Mouse (Mus musculus): ENCODE data around the gene Ccdc151. TPM values are rescaled to one million over a fixed set of nuclear protein-coding genes. Genes with fewer than 3 reads are reported as not detected.

Ccdc151 gene
- polyA plus RNA-seq, 2 experiments: 0.02 TPM; not detected in 1

- H3K9ac ChIP-seq (replicated peaks): peak overlapping the region; percentile 99
- peak overlapping the region; percentile 71 for H3K4me2 ChIP-seq (ENCODE audit: low read depth)
- H3K27ac ChIP-seq: peak overlapping the region; percentile 95
- TF ChIP-seq EP300 (IDR thresholded peaks at IDR 0.05; ENCODE audit: low read depth): peak; percentile 94
- TF ChIP-seq CTCF (IDR thresholded peaks at IDR 0.05; ENCODE audit: low read depth): peak; percentile 57
- under 1% methylated on average over 34 of the region's 34 CpGs for WGBS (ENCODE audit: insufficient replicate concordance)
- H3K4me1 ChIP-seq (replicated peaks; ENCODE audit: control insufficient read depth in 2 of 2, insufficient read depth in 2 of 2, low read length in 1 of 2): peaks cover 13 to 24% of the 10 kb centered on the region in 2 experiments
- H3K9me3 ChIP-seq (ENCODE audit: control insufficient read depth, low read length): no peaks in the 10 kb centered on the region
- peak overlapping the region; percentile 93 to 94 for H3K4me3 ChIP-seq (ENCODE audit: insufficient read depth in 1 of 2, low read depth in 2 of 2, low read length in 2 of 2)
- H3K36me3 ChIP-seq (replicated peaks; ENCODE audit: control insufficient read depth, insufficient read depth, low read depth): peaks cover 44% of the 10 kb centered on the region
- ATAC-seq (ENCODE audit: insufficient read depth) (peak; percentile 90), DNase-seq (ENCODE audit: low read depth in 3 of 3, low spot score in 3 of 3) (peak; percentile 95 to 97 (median 96))
- H3K27me3 ChIP-seq (ENCODE audit: control insufficient read depth, insufficient read depth, low read length): no peaks in the 10 kb centered on the region
Observed at GRCm38 (mm10) chr9:21962416-21963059, 39.9 kb downstream of the Ccdc151 start.

- 0% methylated on average over 15 of the region's 15 CpGs for WGBS (ENCODE audit: insufficient replicate concordance)
- DNase-seq (ENCODE audit: low read depth in 3 of 3, low spot score in 3 of 3): no peak
- H3K4me3 ChIP-seq (ENCODE audit: insufficient read depth in 1 of 2, low read depth in 2 of 2, low read length in 2 of 2): peak overlapping the region; percentile 68 to 94
- H3K9ac ChIP-seq (replicated peaks): peak overlapping the region; percentile 89
- H3K36me3 ChIP-seq (replicated peaks; ENCODE audit: control insufficient read depth, insufficient read depth, low read depth): peaks cover 45% of the 10 kb centered on the region
- 0 out of 2 replicates have a peak, but pooled peaks have one; percentile 7 for TF ChIP-seq CTCF (IDR thresholded peaks at IDR 0.05; ENCODE audit: low read depth)
- TF ChIP-seq EP300 (IDR thresholded peaks at IDR 0.05; ENCODE audit: low read depth): no peak
- H3K9me3 ChIP-seq (ENCODE audit: control insufficient read depth, low read length): no peaks in the 10 kb centered on the region
- H3K27me3 ChIP-seq (ENCODE audit: control insufficient read depth, insufficient read depth, low read length): no peaks in the 10 kb centered on the region
- H3K4me2 ChIP-seq (ENCODE audit: low read depth): peak overlapping the region; percentile 71
- peak; percentile 10; the same call in 1 of the 2 replicates for ATAC-seq (ENCODE audit: insufficient read depth)
- H3K27ac ChIP-seq: peak overlapping the region; percentile 75
- peaks cover 13 to 24% of the 10 kb centered on the region in 2 experiments for H3K4me1 ChIP-seq (replicated peaks; ENCODE audit: control insufficient read depth in 2 of 2, insufficient read depth in 2 of 2, low read length in 1 of 2)
Observed at GRCm38 (mm10) chr9:21962010-21962409, 40.4 kb downstream of the Ccdc151 start.

- H3K4me3 ChIP-seq (ENCODE audit: insufficient read depth in 1 of 2, low read depth in 2 of 2, low read length in 2 of 2): peak overlapping the region; percentile 68 to 94
- peaks cover 13 to 24% of the 10 kb centered on the region in 2 experiments for H3K4me1 ChIP-seq (replicated peaks; ENCODE audit: control insufficient read depth in 2 of 2, insufficient read depth in 2 of 2, low read length in 1 of 2)
- H3K36me3 ChIP-seq (replicated peaks; ENCODE audit: control insufficient read depth, insufficient read depth, low read depth): peaks cover 45% of the 10 kb centered on the region
- H3K4me2 ChIP-seq (ENCODE audit: low read depth): peak overlapping the region; percentile 71
- no peak for DNase-seq (ENCODE audit: low read depth in 3 of 3, low spot score in 3 of 3)
- no peaks in the 10 kb centered on the region for H3K27me3 ChIP-seq (ENCODE audit: control insufficient read depth, insufficient read depth, low read length)
- no peaks in the 10 kb centered on the region for H3K9me3 ChIP-seq (ENCODE audit: control insufficient read depth, low read length)
- H3K9ac ChIP-seq (replicated peaks): peak overlapping the region; percentile 89
- peak overlapping the region; percentile 75 for H3K27ac ChIP-seq
- WGBS (ENCODE audit: insufficient replicate concordance): under 1% methylated on average over 35 of the region's 35 CpGs
- TF ChIP-seq CTCF (IDR thresholded peaks at IDR 0.05; ENCODE audit: low read depth) (peak; percentile 33; the same call in 1 of the 2 replicates), EP300 (IDR thresholded peaks at IDR 0.05; ENCODE audit: low read depth) (no peak)
- no peak for ATAC-seq (ENCODE audit: insufficient read depth)
Observed at GRCm38 (mm10) chr9:21961366-21961980, 41.0 kb downstream of the Ccdc151 start.

GRCm38 (mm10) chr9:21960558-21961208 lies 41.8 kb downstream of the Ccdc151 start:
- Histone ChIP-seq H3K4me3 (ENCODE audit: insufficient read depth in 1 of 2, low read depth in 2 of 2, low read length in 2 of 2) (peak overlapping the region; percentile 68 to 94), H3K9ac (replicated peaks) (peak overlapping the region; percentile 89), H3K36me3 (replicated peaks; ENCODE audit: control insufficient read depth, insufficient read depth, low read depth) (peaks cover 45% of the 10 kb centered on the region), H3K27ac (peak overlapping the region; percentile 75), H3K9me3 (ENCODE audit: control insufficient read depth, low read length) (no peaks in the 10 kb centered on the region), H3K4me1 (replicated peaks; ENCODE audit: control insufficient read depth in 2 of 2, insufficient read depth in 2 of 2, low read length in 1 of 2) (peaks cover 13 to 26% of the 10 kb centered on the region in 2 experiments), H3K27me3 (ENCODE audit: control insufficient read depth, insufficient read depth, low read length) (no peaks in the 10 kb centered on the region), H3K4me2 (ENCODE audit: low read depth) (peak overlapping the region; percentile 71)
- peak; percentile 45 for TF ChIP-seq CTCF (IDR thresholded peaks at IDR 0.05; ENCODE audit: low read depth)
- TF ChIP-seq EP300 (IDR thresholded peaks at IDR 0.05; ENCODE audit: low read depth): no peak
- ATAC-seq (ENCODE audit: insufficient read depth) (no peak), DNase-seq (ENCODE audit: low read depth in 3 of 3, low spot score in 3 of 3) (no peak)
- WGBS (ENCODE audit: insufficient replicate concordance): 40% methylated on average over 26 of the region's 26 CpGs

All from liver, embryonic 14.5 days (tissue).